Mouse (Mus musculus): ENCODE results near the gene Hkdc1. TPM values are rescaled to one million over a fixed set of nuclear protein-coding genes. Genes with fewer than 3 reads are reported as not detected.
A peak's percentile ranks its signal among the peaks of the same experiment; 100 is the strongest.
"Not testable (repeated sequence)": the region's sequence is repeated elsewhere in the genome, so short reads cannot be mapped to it uniquely, and the experiment has no call there.

Gene Hkdc1
- polyA plus RNA-seq (2014; fragmentation: Nextera tagmentation; extraction: Ambion mirVana): 0.49 and 0.57 TPM in 2 replicates

GRCm38 (mm10) chr10:62422255-62422654, at the start of gene Hkdc1:
Hkdc1 (minus strand) TSS chr10:62422491.
- Histone ChIP-seq H3K4me2 (no peak within 1 kb of the TSS), H3K9ac (ENCODE audit: low read depth, low read length) (no peak within 1 kb of the TSS), H3K36me3 (ENCODE audit: control insufficient read depth, insufficient read depth, low read length) (no peaks in the 10 kb centered on the region), H3K27me3 (ENCODE audit: control insufficient read depth, insufficient read depth, low read length) (no peaks in the 10 kb centered on the region), H3K4me3 (ENCODE audit: low read depth, low read length) (no peak within 1 kb of the TSS), H3K9me3 (replicated peaks; ENCODE audit: control insufficient read depth, low read length) (no peaks in the 10 kb centered on the region), H3K27ac (ENCODE audit: low read depth, low read length) (no peak within 1 kb of the TSS), H3K4me1 (ENCODE audit: control insufficient read depth, insufficient read depth, low read length) (peaks cover 5% of the 10 kb centered on the region)
- ATAC-seq (replicated peaks; ENCODE audit: insufficient number of reproducible peaks, low FRiP score, low TSS enrichment): no peak
- 56% methylated on average over 15 of the region's 15 CpGs for WGBS (ENCODE audit: insufficient replicate concordance)

- H3K4me2 ChIP-seq: no peak overlapping the region
- no peaks in the 10 kb centered on the region for H3K27me3 ChIP-seq (ENCODE audit: control insufficient read depth, insufficient read depth, low read length)
- no peak overlapping the region for H3K27ac ChIP-seq (ENCODE audit: low read depth, low read length)
- H3K9ac ChIP-seq (ENCODE audit: low read depth, low read length): no peak overlapping the region
- H3K9me3 ChIP-seq (replicated peaks; ENCODE audit: control insufficient read depth, low read length): no peaks in the 10 kb centered on the region
- H3K36me3 ChIP-seq (ENCODE audit: control insufficient read depth, insufficient read depth, low read length): no peaks in the 10 kb centered on the region
- no peak overlapping the region for H3K4me3 ChIP-seq (ENCODE audit: low read depth, low read length)
- ATAC-seq (replicated peaks; ENCODE audit: insufficient number of reproducible peaks, low FRiP score, low TSS enrichment): no peak
- WGBS (ENCODE audit: insufficient replicate concordance): 50% methylated on average over 5 of the region's 5 CpGs
- H3K4me1 ChIP-seq (ENCODE audit: control insufficient read depth, insufficient read depth, low read length): peaks cover 4% of the 10 kb centered on the region
Measured at GRCm38 (mm10) chr10:62471105-62471504, 48.8 kb upstream of the Hkdc1 start.

GRCm38 (mm10) chr10:62469736-62470135, 47.4 kb upstream of the Hkdc1 start:
- no peaks in the 10 kb centered on the region for H3K36me3 ChIP-seq (ENCODE audit: control insufficient read depth, insufficient read depth, low read length)
- no peaks in the 10 kb centered on the region for H3K9me3 ChIP-seq (replicated peaks; ENCODE audit: control insufficient read depth, low read length)
- H3K4me1 ChIP-seq (ENCODE audit: control insufficient read depth, insufficient read depth, low read length): peaks cover 4% of the 10 kb centered on the region
- ATAC-seq (replicated peaks; ENCODE audit: insufficient number of reproducible peaks, low FRiP score, low TSS enrichment): no peak
- WGBS (ENCODE audit: insufficient replicate concordance): 89% methylated on average over 4 of the region's 4 CpGs
- H3K4me3 ChIP-seq (ENCODE audit: low read depth, low read length): no peak overlapping the region
- no peaks in the 10 kb centered on the region for H3K27me3 ChIP-seq (ENCODE audit: control insufficient read depth, insufficient read depth, low read length)
- H3K27ac ChIP-seq (ENCODE audit: low read depth, low read length): no peak overlapping the region
- no peak overlapping the region for H3K9ac ChIP-seq (ENCODE audit: low read depth, low read length)
- H3K4me2 ChIP-seq: no peak overlapping the region

- Histone ChIP-seq H3K4me2 (no peak overlapping the region), H3K27ac (ENCODE audit: low read depth, low read length) (no peak overlapping the region), H3K9me3 (replicated peaks; ENCODE audit: control insufficient read depth, low read length) (no peaks in the 10 kb centered on the region), H3K27me3 (ENCODE audit: control insufficient read depth, insufficient read depth, low read length) (no peaks in the 10 kb centered on the region), H3K9ac (ENCODE audit: low read depth, low read length) (no peak overlapping the region), H3K4me3 (ENCODE audit: low read depth, low read length) (no peak overlapping the region), H3K4me1 (ENCODE audit: control insufficient read depth, insufficient read depth, low read length) (no peaks in the 10 kb centered on the region), H3K36me3 (ENCODE audit: control insufficient read depth, insufficient read depth, low read length) (peaks cover 9% of the 10 kb centered on the region; the same call in 1 of the 2 replicates)
- ATAC-seq (replicated peaks; ENCODE audit: insufficient number of reproducible peaks, low FRiP score, low TSS enrichment): no peak
Measured at GRCm38 (mm10) chr10:62461321-62461720, 39.0 kb upstream of the Hkdc1 start.

GRCm38 (mm10) chr10:62452001-62452400, 29.7 kb upstream of the Hkdc1 start:
- H3K4me1 ChIP-seq (ENCODE audit: control insufficient read depth, insufficient read depth, low read length): peaks cover 12% of the 10 kb centered on the region
- not testable (repeated sequence) for H3K4me3 ChIP-seq (ENCODE audit: low read depth, low read length); H3K27ac ChIP-seq (ENCODE audit: low read depth, low read length); H3K9ac ChIP-seq (ENCODE audit: low read depth, low read length); H3K9me3 ChIP-seq (replicated peaks; ENCODE audit: control insufficient read depth, low read length); H3K36me3 ChIP-seq (ENCODE audit: control insufficient read depth, insufficient read depth, low read length); H3K27me3 ChIP-seq (ENCODE audit: control insufficient read depth, insufficient read depth, low read length); ATAC-seq (replicated peaks; ENCODE audit: insufficient number of reproducible peaks, low FRiP score, low TSS enrichment); H3K4me2 ChIP-seq
- 62% methylated on average over 11 of the region's 11 CpGs for WGBS (ENCODE audit: insufficient replicate concordance)

- ATAC-seq (replicated peaks; ENCODE audit: insufficient number of reproducible peaks, low FRiP score, low TSS enrichment): 0 out of 2 replicates have a peak, but pooled peaks have one; percentile 32
- H3K27me3 ChIP-seq (ENCODE audit: control insufficient read depth, insufficient read depth, low read length): no peaks in the 10 kb centered on the region
- peak overlapping the region; percentile 95 for H3K9ac ChIP-seq (ENCODE audit: low read depth, low read length)
- no peaks in the 10 kb centered on the region for H3K9me3 ChIP-seq (replicated peaks; ENCODE audit: control insufficient read depth, low read length)
- H3K27ac ChIP-seq (ENCODE audit: low read depth, low read length): peak overlapping the region; percentile 81
- peak overlapping the region; percentile 90 for H3K4me3 ChIP-seq (ENCODE audit: low read depth, low read length)
- peak overlapping the region; percentile 58 for H3K4me2 ChIP-seq
- peaks cover 7% of the 10 kb centered on the region for H3K36me3 ChIP-seq (ENCODE audit: control insufficient read depth, insufficient read depth, low read length)
- H3K4me1 ChIP-seq (ENCODE audit: control insufficient read depth, insufficient read depth, low read length): peaks cover 12% of the 10 kb centered on the region
- WGBS (ENCODE audit: insufficient replicate concordance): 39% methylated on average over 18 of the region's 18 CpGs
Measured at GRCm38 (mm10) chr10:62450280-62450640, 28.0 kb upstream of the Hkdc1 start.

GRCm38 (mm10) chr10:62449364-62450279, 27.3 kb upstream of the Hkdc1 start, which contains the start of the genes 4930507D05Rik and Supv3l1:
4930507D05Rik (plus strand) TSS chr10:62449489.
Supv3l1 (minus strand) TSS chr10:62449738.
- Histone ChIP-seq H3K4me2 (peak within 1 kb of the TSS; percentile 58), H3K9me3 (replicated peaks; ENCODE audit: control insufficient read depth, low read length) (no peaks in the 10 kb centered on the region), H3K36me3 (ENCODE audit: control insufficient read depth, insufficient read depth, low read length) (peaks cover 7% of the 10 kb centered on the region), H3K9ac (ENCODE audit: low read depth, low read length) (peak within 1 kb of the TSS; percentile 95), H3K4me1 (ENCODE audit: control insufficient read depth, insufficient read depth, low read length) (peaks cover 12% of the 10 kb centered on the region), H3K27me3 (ENCODE audit: control insufficient read depth, insufficient read depth, low read length) (no peaks in the 10 kb centered on the region), H3K27ac (ENCODE audit: low read depth, low read length) (peak within 1 kb of the TSS; percentile 81), H3K4me3 (ENCODE audit: low read depth, low read length) (peak within 1 kb of the TSS; percentile 90)
- ATAC-seq (replicated peaks; ENCODE audit: insufficient number of reproducible peaks, low FRiP score, low TSS enrichment): peak; percentile 82
- WGBS (ENCODE audit: insufficient replicate concordance): under 1% methylated on average over 73 of the region's 73 CpGs

- WGBS (ENCODE audit: insufficient replicate concordance): 89% methylated on average over 5 of the region's 5 CpGs
Measured at GRCm38 (mm10) chr10:62430427-62430826, 8.1 kb upstream of the Hkdc1 start.

More at GRCm38 (mm10) chr10:62430427-62430826, 8.1 kb upstream of the Hkdc1 start:
- no peak overlapping the region for H3K9ac ChIP-seq (ENCODE audit: low read depth, low read length)
- no peak overlapping the region for H3K4me2 ChIP-seq
- ATAC-seq (replicated peaks; ENCODE audit: insufficient number of reproducible peaks, low FRiP score, low TSS enrichment): no peak
- no peaks in the 10 kb centered on the region for H3K27me3 ChIP-seq (ENCODE audit: control insufficient read depth, insufficient read depth, low read length)
- H3K27ac ChIP-seq (ENCODE audit: low read depth, low read length): no peak overlapping the region
- H3K9me3 ChIP-seq (replicated peaks; ENCODE audit: control insufficient read depth, low read length): no peaks in the 10 kb centered on the region
- no peaks in the 10 kb centered on the region for H3K4me1 ChIP-seq (ENCODE audit: control insufficient read depth, insufficient read depth, low read length)
- H3K4me3 ChIP-seq (ENCODE audit: low read depth, low read length): no peak overlapping the region
- peaks cover 36% of the 10 kb centered on the region for H3K36me3 ChIP-seq (ENCODE audit: control insufficient read depth, insufficient read depth, low read length)
